Mouse (Mus musculus) left cerebral cortex, adult 8-10 months (tissue): Measurements from ENCODE around the gene Vwde. TPM values are rescaled to one million over a fixed set of nuclear protein-coding genes. Genes with fewer than 3 reads are reported as not detected.

Source experiments
- DNase-seq, 2 experiments: peaks; one replicate each; pipeline ENCODE4 v3.0.0; 2022; ENCODE audit warnings: low spot score in 2 of 2
- total RNA-seq, 4 experiments: library from RNA; stranded (reverse); gene quantifications; 2 replicates each; pipeline ENCODE4 v1.2.4; 2022

Gene Vwde
- total RNA-seq: not detected

DNA sequence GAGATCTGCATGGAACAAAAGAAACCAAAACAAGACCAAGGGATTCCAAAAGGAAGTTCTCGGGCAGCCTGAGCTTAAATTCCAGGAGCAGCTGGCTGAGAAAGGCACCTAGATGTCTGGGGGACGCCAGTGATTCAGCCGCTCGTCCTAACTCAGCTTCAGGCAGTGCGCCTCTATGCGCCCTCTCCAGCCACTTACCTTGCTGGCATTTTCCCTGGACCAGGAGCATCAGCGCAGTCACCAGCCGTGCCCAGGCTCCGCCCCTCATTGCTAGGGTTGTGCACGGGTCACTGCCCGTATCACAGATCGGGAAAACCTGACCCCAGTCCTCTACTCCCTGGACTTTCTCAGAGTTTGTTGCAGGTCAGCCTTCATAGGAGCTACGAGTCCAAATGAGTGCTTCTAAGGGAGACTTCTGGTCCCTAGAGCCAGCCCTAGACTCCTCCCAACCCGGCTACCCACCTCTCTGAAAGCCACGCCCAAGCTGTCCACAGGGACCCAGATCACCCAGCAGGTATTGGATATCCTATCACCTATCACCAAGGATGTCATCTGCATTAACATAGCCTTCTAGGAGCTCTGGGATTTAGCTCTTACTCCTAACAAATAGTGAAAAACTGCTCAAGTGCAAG lies at the start of gene Vwde:
Gene Vwde, minus strand, starts transcription at position 370 of the 632 bp plus-strand sequence.
- DNase-seq: no peak

DNA sequence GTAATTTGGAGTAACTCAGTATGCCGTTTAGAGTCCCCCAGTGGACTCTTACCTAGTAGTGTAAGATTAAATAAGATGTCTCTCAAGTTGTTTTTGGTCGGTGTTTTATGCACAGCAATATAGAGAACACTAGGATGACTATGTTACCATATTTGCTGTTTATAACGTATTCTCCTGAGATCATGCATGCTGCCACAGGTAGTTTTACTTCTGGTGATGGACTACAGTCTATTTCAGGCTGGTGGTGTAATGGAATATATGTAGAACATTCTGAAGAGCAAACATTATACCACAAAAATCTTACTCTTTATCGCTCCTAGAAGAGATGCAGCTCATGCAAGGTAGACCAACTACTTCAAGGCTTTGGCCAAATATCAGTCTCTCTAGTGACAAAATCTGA lies 30.6 kb upstream of the Vwde start:
- DNase-seq: no peak

DNA sequence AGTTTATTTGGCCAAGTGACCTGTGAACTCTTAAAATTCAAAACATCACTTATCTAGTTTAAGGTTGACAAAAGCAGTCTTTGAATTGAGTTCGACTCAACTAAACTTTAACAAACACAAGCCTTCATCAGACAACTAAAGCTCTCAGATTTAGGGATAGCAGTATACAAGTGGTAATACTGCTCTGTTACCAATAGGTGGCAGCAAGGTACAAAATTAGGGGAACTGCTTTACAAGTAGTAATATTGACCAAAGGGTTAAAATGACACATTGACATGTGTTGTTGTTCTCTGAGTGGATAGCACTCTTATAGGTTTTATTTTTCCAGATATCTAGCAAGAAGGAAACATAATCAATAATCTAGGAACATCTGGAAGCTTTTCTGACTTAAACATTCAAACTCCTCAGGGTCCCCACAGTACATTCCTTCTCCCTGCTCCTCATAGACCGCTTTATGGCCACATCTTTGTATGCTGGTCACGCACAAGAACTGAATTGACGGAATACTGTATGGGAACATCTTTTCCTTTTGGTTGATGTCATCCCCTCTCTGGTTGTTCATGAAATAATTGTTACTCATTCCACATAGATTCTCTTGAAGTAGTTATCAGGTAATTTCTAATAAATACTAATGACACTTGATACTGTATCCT lies 23.7 kb upstream of the Vwde start:
- DNase-seq: no peak

DNA sequence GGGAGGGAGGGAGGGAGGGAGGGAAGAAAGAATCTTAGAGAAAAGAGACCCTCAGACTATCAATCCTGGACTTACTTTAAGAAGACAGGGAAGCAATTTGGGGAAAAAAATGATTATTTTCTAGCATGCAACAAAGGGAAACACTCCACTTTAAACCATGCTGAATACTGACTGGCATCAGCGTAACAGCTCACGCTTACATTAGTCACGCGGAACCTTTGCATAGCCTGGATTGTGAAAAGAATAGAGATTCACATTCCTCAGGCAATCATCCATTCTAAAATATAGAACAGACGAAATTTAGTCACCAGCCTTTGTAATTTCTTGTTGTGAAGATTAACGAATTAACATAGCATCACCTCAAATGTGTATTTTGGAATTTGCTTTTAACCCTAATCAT lies 18.6 kb downstream of the Vwde start:
- no peak for DNase-seq

DNA sequence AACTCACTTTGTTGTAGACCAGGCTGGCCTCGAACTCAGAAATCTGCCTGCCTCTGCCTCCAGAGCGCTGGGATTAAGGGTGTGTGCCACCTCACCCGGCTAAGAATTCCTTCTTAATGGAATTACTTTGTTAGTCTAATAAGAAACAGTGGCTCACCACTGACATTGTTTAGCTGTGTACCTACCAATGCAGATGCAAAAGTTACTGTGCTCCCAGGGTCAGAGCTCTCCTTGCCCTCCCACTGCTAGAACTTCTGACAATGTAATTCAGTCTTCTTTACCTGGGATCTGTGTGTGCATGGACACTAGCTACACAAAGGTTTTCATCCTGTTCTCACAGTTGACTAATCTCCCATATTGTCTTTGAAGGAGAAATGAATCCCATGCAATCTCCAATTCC lies 27.3 kb downstream of the Vwde start:
- no peak for DNase-seq

DNA sequence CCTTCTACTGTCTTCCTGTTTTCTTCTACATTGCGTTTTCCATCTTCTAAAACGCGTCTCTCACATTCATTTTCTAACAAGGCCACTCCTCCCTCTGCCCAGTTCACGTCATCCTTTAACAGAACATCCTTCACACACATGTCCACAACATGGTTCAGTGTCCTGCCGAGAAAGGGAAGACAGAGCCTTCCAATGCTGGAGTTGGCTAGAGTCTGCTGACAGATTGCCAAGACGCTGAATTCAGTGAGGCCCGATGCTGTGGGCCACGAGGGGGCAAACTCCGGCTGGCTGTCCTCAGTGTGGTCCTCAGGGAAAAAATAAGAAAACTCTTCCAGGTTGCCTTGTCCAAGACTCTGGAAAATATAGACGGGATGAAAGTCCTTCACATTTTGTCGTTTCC lies 37.9 kb downstream of the Vwde start:
- DNase-seq: no peak

DNA sequence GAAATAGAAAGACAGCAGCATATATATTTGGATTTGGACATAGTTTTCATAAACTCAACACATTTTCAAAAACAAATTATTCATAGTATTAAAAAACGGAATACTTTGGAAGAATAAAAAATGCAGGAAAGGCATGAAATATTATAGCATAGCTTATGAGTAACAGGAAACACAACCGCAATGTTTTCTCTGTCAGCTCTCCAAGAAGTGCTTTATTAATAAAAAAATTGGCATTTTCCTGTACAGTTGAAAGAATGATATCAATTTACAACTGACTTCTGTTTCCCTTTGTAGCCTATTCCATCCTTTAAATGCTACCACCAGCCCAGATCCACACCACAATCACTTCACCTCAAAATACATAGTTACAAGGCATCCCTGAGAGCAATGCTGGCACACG lies 44.7 kb downstream of the Vwde start:
- no peak for DNase-seq

DNA sequence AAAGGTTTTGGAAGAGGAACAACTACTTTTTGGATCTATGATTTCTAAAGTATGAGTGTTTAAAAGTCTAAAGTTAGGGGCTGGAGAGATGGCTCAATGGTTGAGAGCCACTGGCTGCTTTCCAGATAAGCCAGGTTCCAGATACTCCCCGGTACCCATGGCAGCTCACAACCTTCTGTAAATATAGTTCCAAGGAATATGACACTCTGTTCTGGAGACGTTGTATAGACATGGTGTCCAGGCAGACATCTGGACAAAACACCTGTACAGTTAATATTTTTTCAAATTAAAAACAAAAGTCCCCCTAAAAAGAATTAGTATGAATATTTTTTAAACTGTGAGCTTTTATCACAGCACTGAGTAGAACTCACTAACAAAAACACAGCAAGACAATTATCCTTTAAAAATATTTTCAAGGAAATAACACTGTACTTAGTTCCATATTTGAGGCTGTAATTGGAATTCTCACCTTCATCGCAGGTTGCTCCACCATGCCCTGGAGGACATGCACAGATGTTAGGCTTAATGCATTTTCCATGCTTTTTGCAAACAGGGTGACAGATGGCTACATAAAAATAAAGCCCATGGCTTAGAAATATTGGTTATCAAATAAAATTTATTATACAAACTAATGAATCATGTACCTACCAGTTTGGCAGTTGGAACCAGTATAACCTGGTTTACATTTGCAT lies 55.2 kb downstream of the Vwde start:
- no peak for DNase-seq

DNA sequence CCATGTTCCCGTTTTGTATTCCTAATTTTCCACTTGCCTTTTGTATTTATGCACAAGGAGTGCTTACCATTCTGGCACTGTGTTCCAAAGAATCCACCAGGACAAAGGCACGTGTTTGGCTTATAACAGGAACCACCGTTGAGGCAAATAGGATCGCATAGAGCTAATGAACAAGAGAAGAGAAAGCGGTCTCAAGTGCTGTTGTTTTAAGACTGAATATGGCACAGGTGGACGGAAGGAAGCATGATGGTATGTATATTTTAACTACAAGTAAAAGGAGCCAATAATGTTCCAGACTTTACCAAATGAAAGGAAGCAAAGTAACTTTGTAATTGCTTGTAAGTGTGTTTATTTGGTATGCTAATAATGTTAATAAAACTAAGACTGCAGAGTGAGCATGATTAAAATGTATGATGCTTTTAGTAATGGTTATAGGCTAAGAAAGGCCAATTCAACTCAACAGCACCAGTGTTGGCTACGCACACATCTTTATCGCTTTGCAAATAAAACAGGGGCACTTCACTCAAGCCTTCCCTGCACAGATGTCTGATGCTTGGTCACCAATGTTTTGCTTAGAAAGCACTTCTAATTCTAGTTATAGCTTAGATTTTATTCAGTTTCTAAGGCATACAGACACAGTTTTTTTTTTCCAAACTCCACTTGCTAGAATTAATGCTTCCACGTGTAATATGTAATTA lies 58.4 kb downstream of the Vwde start:
- no peak for DNase-seq

DNA sequence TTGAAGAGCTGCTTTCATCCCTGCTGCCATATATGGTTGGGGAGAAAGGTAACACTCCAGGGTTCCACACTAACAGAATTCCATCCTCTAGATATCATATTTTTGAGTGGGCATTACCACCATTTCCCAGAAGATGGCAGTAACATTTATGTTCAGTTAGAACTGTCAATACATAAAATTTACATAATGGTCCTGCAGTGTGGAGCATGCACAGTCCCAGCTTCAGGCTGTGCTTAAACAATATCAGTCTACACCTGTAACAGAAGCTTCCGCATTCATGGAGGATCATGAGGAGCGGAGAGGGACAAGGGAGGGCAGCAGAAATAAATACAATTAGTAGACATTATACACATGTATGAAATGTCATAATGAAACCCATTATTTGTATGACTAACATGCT lies 65.3 kb downstream of the Vwde start:
- no peak for DNase-seq

DNA sequence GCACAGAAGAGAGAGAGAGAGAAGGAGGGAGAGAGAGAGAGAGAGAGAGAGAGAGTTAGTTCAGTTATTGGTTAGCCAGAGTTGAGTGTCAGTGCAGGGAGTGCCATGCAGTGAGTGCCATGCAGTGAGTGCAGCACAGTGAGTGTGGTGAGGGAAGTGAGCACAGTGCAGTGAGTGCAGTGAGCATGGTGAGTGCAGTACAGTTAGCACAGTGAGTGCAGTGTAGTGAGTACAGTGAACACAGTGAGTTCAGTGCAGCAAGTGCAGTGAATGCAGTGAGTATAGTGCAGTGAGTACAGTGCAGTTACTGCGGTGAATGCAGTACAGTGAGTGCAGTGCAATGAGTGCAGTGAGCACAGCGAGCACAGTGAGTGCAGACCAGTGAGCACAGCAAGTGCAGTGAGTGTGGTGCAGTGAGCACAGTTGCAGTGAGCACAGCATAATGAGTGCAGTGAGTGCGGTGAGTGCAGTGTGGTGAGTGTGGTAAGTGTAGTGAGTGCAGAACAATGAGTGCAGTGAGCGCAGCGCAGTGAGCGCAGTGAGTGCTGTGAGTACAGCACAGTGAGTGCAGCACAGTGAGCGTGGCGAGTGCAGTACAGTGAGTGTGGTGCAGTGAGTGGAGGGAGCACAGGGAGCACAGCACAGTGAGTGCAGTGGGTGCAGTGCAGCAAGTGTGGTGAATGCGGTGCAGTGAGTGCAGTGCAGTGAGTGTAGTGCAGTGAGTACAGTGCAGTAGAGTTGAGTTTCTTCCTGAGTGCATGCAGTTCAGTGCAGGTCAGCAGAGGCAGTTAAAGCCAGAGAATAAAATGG lies 70.7 kb downstream of the Vwde start:
- DNase-seq: no peak

DNA sequence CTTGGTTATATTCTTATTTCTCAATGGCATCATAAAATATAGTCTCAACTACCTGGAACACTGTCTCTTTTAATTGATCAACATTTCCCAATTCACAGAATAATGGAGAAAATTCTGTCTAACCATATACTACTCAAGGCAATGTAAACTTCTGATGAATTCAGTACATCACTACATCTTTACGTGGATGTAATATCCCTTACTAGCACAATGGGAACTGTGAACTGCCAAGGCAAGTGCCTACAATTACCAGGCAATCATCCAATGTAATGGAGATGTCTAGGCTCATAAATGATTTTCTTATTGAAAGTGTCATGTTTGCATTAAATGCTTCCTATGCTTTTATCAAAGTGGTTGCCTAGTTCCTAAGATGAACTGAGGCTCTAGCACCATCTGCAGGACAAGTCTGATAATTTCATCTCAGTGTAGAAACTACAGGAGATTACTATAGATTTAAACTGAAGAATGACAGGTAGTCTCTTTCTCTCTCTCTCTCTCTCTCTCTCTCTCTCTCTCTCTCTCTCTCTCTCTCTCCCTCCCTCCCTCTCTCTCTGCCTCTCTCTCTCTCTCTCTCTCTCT lies 72.6 kb downstream of the Vwde start:
- DNase-seq: no peak

DNA sequence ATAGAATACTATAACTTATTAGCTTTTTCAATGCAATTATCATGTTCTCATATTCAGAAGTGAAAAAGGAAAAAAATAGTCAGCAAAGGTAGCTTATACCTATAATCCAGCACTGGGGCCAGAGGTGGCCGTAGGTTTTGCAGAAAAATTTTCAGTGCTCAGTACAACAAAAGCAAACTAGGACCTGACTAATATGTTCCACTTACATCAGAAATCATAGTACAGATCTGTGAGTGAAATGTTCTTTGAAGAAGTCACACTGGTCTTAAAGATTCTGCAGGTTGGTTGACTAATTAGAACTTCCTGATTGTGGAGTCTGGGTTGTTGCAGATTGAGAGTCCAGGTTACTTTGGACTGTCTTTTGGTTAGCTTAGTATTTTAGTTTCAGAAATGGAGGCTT lies 87.5 kb downstream of the Vwde start:
- DNase-seq: no peak

DNA sequence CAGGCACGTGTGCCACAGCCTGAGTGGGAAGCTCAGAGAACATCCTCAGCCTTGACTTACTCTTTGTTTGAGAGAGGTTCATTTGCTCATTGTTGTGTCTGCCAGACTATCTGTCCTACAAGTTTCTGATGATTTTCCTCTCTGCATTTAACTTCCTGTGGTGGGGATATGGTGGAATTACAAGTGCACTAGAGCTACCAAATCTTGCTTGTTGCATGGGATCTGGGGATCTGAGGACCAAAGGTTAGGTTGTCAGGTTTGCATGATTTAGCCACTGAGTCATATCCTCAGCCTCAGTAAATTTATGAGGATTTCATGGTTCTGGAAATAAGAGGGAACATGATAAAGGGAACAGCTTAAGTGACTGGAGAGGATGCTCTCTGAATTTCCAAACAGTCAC lies 116.1 kb downstream of the Vwde start:
- DNase-seq: no peak

Other genes with a start within 250 kb of the Vwde start
- 100 to 1,000 TPM; 153 to 187 (median 159) TPM for gene Tmem106b, start 155.2 kb downstream of the Vwde start, total RNA-seq